Mouse (Mus musculus) T-helper 2 cell (primary cell): ENCODE data around the gene Alkbh7.

Experiments used
- in situ Hi-C: fragments of 300-600 bp; cut with MboI, MseI; formaldehyde crosslinking; loops from one replicate; pipeline ENCODE4 v1.15.1; 2025; ENCODE audit warnings: high pct_unique_total_duplicates

Alkbh7 gene

DNA sequence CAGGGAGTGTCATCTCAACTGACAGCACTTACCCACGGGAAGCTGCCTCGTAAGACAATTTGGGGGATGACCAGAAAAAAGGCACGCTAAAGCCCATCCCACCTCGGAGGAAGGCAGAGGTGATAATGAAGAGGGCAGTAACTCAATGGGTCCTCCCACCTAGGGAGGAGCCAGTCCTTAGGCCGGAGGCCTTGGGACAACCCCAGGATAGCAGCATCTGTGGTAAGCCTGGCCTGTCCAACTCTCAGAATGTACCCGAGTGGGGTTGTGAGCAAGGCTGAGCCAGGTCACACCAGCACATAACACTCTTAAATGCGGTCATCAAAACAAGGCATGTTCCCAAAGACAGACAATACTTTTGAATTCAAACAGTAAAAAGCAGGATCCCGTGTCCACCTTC is 32.6 kb downstream of the Alkbh7 start:
- in situ Hi-C loops, result loop anchor here (5.0 kb wide), 1 partner anchor 32 kb away; the partner anchor contains the start of gene Alkbh7

DNA sequence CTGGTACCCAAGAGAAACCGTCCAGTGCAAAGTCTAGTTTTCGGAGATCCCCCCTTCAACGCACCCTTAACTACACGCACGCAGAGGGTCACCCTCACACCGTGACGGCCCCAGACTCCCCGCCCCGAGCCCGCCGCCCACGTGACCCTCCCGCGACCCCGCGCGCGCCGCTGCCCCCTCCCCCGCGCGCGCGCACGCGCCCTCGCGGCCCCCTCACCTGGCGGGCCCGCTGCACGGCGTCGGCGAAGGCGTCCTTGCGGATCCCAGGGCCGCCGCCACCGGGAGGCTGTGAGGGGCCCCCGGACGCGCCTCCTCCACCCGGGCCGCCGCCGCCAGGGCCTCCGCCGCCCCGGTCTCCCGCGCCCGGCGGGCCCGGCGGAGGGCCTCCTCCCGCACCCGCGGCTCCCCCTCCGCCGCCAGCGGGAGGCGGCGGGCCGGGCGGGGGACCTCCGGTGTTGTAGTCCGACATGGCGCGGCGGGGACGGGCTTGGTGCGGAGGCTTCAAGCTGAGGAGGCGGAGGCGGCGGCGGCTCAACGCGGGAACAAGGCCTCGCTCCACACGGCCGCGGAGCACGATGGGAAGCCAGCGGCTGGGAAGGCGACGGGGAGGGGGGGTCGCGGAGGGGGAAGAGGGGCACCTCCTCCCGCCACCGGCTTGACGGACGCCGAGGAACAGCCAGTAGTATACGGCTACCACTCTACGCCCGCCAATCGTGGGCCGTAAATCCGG is 34.0 kb downstream of the Alkbh7 start, which contains the start of gene Khsrp:
TSS of gene Khsrp (minus strand) at position 592 of the 730 bp plus-strand sequence.
- in situ Hi-C loops, result loop anchor here (5.0 kb wide), 1 partner anchor 34 kb away; the partner anchor contains the start of gene Alkbh7

DNA sequence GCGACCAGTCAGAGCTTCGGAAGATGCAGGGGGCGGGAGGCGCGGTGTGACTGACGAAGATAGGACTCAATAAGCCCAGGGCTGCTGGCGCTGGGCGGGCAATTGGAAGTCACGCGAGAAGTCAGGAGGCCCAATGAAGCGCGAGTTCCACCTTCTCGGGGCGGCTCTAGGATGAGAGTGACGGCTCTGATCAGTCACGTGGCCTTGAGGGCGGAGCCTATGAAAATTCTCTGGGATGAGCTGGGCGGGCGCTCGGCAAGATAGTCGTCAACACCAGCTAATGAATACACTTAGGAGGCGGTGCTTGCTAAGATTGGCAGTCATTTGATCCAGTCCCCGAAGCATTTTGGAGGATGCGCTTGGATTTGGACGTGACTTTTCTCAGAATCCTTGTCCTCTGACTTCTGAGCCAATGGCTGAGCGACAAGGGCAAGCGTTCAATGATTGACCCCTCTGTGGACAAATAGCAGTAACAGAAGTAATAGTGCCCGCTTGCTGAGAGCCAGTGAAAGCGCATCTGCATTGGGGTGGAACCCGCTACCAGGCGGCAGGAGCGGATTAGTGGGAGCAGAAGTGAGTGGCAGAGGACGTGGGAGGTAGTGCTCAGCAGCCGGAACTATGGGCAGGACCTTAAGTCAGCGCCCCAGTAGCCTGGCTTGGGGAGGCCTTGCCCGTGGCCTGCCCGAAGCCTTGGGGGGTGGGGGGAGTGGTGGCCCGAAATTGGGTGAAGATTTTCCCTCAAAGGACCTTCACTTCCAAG is 34.7 kb downstream of the Alkbh7 start:
- in situ Hi-C loops, result loop anchor here (5.0 kb wide), 1 partner anchor 35 kb away; the partner anchor contains the start of gene Alkbh7

DNA sequence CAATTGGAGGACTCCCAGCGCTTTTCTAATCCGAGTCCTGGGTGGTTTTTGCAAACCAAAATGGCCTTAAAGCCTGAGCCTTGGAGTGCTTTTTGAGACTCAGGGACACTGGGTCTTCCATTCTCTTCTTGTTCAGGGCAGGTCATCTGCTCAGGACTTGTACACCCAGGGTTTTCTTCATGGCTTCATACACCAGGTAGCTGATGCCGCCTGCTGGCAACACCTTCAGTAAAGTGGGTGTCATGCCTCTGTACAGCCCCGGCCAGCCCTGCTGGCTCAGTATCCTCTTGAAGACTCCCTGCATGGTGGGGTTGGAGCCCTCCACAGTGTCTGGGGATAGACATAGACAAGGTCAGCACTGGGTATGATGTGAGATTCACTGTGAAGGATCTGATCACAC is 35.7 kb downstream of the Alkbh7 start:
- in situ Hi-C loops, result loop anchor here (5.0 kb wide), 1 partner anchor 36 kb away; the partner anchor contains the start of gene Alkbh7

DNA sequence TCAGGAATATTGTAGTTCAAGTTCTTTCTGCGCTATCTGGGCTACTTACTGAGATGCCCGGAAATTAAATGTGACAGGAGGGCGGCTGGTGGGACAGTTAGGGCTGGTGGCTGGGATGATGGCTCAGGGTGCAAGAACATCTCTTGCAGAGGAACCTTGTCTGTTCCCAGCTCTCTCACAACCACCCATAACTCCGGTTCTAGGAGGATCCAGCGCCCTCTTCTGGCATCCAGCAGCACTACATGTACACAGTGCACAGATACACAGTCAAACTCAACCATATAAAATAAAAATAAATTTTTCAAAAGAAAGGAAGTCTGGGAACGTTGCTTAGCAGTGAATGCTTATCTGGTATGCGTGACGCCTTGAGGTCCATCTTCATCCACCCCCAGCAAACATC is 41.8 kb downstream of the Alkbh7 start:
- in situ Hi-C loops, result no loop called here

DNA sequence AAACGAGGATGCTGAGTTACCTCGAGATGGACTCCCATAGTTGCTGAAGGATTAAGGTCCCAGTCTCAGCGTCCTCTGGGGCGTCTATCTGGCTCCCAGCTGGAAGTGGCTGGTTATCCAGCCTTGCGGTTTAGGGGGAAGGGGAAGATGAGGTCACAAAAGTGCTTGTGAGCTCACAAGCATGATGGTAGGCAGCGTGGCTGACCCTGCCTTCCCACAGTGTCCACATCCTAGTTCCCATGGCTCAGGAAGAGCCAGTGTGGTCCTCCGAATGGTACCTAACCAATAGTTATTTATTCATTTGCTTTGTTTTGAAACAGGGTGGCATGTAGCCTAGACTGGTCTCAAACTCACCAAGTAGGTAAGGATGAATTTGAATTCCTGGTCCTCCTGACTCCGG is 44.4 kb downstream of the Alkbh7 start, which contains the start of gene Slc25a41:
TSS of gene Slc25a41 (minus strand) at position 101 of the 400 bp plus-strand sequence.
- in situ Hi-C loops, result no loop called here

DNA sequence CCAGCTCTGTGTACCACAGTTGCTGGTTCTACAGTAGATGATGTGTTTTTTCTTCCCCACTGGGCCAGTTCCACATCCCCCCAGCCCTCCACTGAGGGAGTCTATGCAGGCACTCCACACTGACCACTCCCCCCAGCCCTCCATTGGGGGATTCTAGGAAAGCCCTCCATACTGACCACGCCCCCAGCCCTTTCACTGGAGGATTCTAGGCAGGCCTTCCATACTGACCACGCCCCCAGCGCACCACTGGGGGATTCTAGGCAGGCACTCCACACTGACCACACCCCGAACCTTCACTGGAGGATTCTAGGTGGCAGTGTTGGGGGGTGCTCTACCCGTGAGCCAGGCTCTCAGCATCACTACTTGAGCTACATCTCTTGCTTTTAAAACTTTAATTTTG is 50.3 kb downstream of the Alkbh7 start:
- in situ Hi-C loops, result no loop called here

DNA sequence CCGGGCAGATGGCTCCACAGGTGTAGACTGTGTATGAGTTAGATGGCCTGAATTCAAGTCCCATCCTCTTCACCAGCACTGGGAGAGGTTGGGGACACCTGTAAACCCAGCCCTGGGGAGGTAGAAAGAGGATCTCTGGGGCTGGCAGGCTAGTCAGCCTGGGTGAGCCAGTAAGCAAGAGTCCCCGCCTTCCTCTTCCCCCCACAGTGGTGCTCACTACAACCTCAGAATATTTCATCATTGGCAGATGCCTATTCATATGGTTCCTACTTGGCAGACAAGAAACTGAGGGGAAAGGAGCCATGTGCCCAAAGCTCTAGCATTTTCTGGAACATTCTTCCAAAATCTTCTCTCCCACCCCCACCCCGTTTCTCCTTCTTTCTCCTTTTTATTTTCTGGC is 51.7 kb downstream of the Alkbh7 start:
- in situ Hi-C loops, result no loop called here
